Mouse (Mus musculus): Measurements from ENCODE around the gene Vwa8.

- TF ChIP-seq GATA1 (IDR thresholded peaks at IDR 0.05; ENCODE audit: low read length) (no peak), TAL1 (IDR thresholded peaks at IDR 0.05; ENCODE audit: low read length) (no peak)
Observed at GRCm38 (mm10) chr14:78908205-78908863, 59.5 kb downstream of the Vwa8 start.
